Mouse (Mus musculus) liver, adult 2 months (tissue): Measurements from ENCODE around the gene Fbxo21. TPM values are rescaled to one million over a fixed set of nuclear protein-coding genes. Genes with fewer than 3 reads are reported as not detected.

Experiments used
- DNase-seq: peaks from one replicate; pipeline ENCODE4 v3.0.0-alpha.2; 2011; ENCODE audit warnings: low read depth, low spot score; ENCODE audit errors: extremely low read depth
- H3K27ac ChIP-seq: fragments of 200-500 bp; replicated peaks from 2 replicates; pipeline ENCODE4 v1.5.1; 2012; ENCODE audit warnings: low read depth, mild to moderate bottlenecking, control low read depth, inconsistent platforms, low read length; ENCODE audit not compliant: insufficient read depth
- H3K27me3 ChIP-seq: fragments of 200-500 bp; 2 replicates; pipeline ENCODE4 v1.6.1; 2012; ENCODE audit warnings: mild to moderate bottlenecking, moderate library complexity, low read length, inconsistent platforms; ENCODE audit not compliant: control insufficient read depth, insufficient read depth
- H3K36me3 ChIP-seq: fragments of 200-500 bp; 2 replicates; pipeline ENCODE4 v1.6.1; 2012; ENCODE audit warnings: low read length, inconsistent platforms; ENCODE audit not compliant: control insufficient read depth, insufficient read depth
- H3K4me1 ChIP-seq: fragments of 200-500 bp; 2 replicates; pipeline ENCODE4 v1.6.1; 2011; ENCODE audit warnings: low read length; ENCODE audit not compliant: control insufficient read depth, insufficient read depth
- H3K4me3 ChIP-seq: fragments of 200-500 bp; 2 replicates; pipeline ENCODE4 v1.5.1; 2011; ENCODE audit warnings: low read depth, mild to moderate bottlenecking, control low read depth, low read length, moderate library complexity; ENCODE audit not compliant: insufficient read depth
- H3K79me2 ChIP-seq: fragments of 200-500 bp; 2 replicates; pipeline ENCODE4 v1.6.1; 2012; ENCODE audit warnings: inconsistent platforms, mild to moderate bottlenecking, low read length, moderate library complexity; ENCODE audit not compliant: control insufficient read depth, insufficient read depth
- H3K9ac ChIP-seq: fragments of 200-500 bp; 2 replicates; pipeline ENCODE4 v1.6.1; 2012; ENCODE audit warnings: low read depth, mild to moderate bottlenecking, control low read depth, inconsistent platforms, low read length
- CTCF ChIP-seq: fragments of 200-500 bp; IDR thresholded peaks from 2 replicates; pipeline ENCODE4 v1.5.1; 2011; ENCODE audit warnings: low read depth, low read length, control low read depth
- POLR2A ChIP-seq: fragments of 200-500 bp; IDR thresholded peaks from 2 replicates; pipeline ENCODE4 v1.6.1; 2011; ENCODE audit warnings: low read length, control low read depth; ENCODE audit not compliant: insufficient read depth; ENCODE audit errors: extremely low read depth
- WGBS: fragments of 180-500 bp; shearing (Covaris S2); methylation state at CpG from one replicate; pipeline ENCODE4 v1.1.7; 2018; 5-methylcytosine and 5-hydroxymethylcytosine counted together
- polyA plus RNA-seq: library from polyadenylated mRNA; depleted of rRNA; stranded (reverse); fragments of >200 nt; gene quantifications from 2 replicates; pipeline ENCODE4 v1.2.3, GENCODE M21; 2012
- total RNA-seq: library from RNA; depleted of rRNA; stranded (reverse); fragments of >200 nt; gene quantifications from 2 replicates; pipeline ENCODE4 v1.2.3, GENCODE M21; 2014

The Fbxo21 gene
- total and polyA plus RNA-seq, 2 experiments: 55.8 to 79.0 TPM

DNA sequence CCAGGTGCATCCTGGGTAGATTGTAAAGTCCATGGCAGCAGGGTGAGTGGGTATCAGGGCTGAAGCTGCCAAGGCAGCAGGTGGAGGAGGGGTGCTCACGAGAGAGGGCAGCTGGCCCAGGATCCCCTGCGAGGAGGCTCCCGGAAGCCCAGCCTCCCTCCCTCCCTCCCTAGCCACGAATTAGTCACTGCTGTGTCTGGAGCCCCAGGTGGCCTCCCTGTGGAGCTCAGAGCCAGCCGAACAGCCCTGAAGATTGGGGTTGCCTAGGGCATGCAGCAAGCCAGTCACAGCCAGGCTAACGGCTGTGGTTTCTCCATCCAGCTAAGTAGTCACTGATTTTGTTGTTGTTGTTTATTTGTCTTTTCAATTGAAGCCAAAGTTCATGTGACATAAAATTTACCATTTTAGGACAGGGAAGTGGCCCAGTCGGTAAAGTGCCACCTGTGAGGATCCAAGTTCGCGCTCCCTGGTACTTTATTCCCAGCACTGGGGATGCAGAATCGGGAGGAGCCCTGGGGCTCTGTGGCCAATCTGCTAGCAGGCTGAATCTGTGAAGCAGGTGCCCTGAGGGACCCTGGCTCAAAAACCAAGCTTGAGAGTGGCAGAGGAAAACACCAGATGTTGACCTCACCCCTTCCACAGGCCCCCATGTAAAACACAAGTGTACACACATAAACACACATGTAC, 61.4 kb downstream of the Fbxo21 start:
- WGBS: 16% methylated on average over 10 of the region's 10 CpGs
- H3K27ac ChIP-seq: no peak overlapping the region
- DNase-seq: no peak
- no peaks in the 10 kb centered on the region for H3K36me3 ChIP-seq
- no peaks in the 10 kb centered on the region for H3K79me2 ChIP-seq
- H3K27me3 ChIP-seq: no peaks in the 10 kb centered on the region
- no peaks in the 10 kb centered on the region for H3K4me1 ChIP-seq
- TF ChIP-seq POLR2A (no peak), CTCF (no peak)
- H3K9ac ChIP-seq: no peak overlapping the region
- no peak overlapping the region for H3K4me3 ChIP-seq

DNA sequence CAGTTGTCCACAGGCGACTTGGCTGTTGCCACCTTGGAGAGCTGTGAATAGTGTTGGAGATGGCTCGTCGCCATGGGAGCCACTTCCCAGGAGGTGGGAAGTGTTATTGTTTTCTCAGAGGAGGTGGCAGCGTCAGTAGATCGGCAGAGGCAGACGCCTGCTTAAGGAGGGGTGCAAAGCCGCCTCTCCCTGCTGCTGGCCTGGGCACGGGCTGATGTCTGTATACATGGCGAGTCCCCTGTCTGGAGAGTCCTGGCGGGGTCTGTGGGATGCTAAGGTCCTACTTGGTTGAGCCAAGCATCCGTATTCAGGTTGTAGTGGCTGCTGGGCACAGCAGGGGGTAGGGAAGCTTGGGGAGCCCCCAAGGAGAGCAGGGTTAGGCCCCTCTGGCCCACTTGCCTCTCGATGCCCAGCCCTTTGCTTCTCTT, 62.7 kb downstream of the Fbxo21 start:
- no peak overlapping the region for H3K9ac ChIP-seq
- no peak overlapping the region for H3K4me3 ChIP-seq
- H3K36me3 ChIP-seq: no peaks in the 10 kb centered on the region
- TF ChIP-seq POLR2A: no peak
- no peak for TF ChIP-seq CTCF
- WGBS: 59% methylated on average over 12 of the region's 12 CpGs
- H3K79me2 ChIP-seq: no peaks in the 10 kb centered on the region
- H3K27ac ChIP-seq: no peak overlapping the region
- H3K27me3 ChIP-seq: no peaks in the 10 kb centered on the region
- H3K4me1 ChIP-seq: no peaks in the 10 kb centered on the region
- no peak for DNase-seq

DNA sequence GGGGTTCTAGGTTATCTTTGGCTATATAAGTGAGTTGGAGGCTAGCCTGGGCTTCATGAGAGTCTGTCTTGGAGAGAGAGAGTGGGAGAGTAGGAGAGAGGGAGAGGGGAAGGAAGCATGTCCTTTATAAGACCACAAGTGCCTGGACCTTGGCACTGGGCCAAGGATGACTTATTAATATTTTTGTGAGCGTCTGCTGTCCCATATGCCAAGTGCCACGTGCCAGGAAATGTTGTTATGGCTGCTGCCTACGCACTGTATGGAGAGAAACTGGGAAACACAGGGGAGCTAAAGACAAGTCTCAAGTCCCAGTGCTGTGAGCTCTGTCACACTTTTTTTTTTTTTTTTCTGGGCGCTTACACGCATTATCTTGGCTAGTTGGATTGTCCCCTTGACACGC, 66.1 kb downstream of the Fbxo21 start:
- Histone ChIP-seq H3K4me3 (no peak overlapping the region), H3K9ac (no peak overlapping the region), H3K36me3 (no peaks in the 10 kb centered on the region), H3K79me2 (no peaks in the 10 kb centered on the region), H3K4me1 (no peaks in the 10 kb centered on the region), H3K27ac (no peak overlapping the region), H3K27me3 (no peaks in the 10 kb centered on the region)
- no peak for TF ChIP-seq CTCF
- TF ChIP-seq POLR2A: no peak
- no peak for DNase-seq
- WGBS: 80% methylated on average over 6 of the region's 6 CpGs

DNA sequence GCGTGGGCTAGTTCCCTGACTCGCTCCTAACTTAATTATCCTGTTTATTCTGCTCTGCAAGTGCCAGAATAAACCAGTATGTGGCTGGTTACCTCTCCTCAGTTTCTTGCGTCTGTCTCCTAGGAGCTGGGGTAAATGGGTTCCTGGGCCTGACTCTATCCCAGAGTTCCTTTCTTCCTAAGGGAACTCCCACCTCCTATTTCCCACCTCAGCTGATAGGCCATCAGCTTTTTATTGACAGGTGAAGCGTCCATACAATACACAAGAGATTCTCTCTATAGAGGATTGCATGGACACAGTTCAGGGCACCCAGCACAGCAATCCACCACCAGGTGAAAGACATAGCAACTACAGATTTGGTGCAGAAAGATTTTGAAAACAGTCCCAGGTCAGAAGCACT, 67.2 kb downstream of the Fbxo21 start:
- Histone ChIP-seq H3K4me3 (no peak overlapping the region), H3K27ac (no peak overlapping the region), H3K9ac (no peak overlapping the region), H3K27me3 (no peaks in the 10 kb centered on the region), H3K36me3 (no peaks in the 10 kb centered on the region), H3K4me1 (no peaks in the 10 kb centered on the region), H3K79me2 (no peaks in the 10 kb centered on the region)
- no peak for TF ChIP-seq POLR2A
- TF ChIP-seq CTCF: no peak
- DNase-seq: no peak
- WGBS: 89% methylated on average over 4 of the region's 4 CpGs

DNA sequence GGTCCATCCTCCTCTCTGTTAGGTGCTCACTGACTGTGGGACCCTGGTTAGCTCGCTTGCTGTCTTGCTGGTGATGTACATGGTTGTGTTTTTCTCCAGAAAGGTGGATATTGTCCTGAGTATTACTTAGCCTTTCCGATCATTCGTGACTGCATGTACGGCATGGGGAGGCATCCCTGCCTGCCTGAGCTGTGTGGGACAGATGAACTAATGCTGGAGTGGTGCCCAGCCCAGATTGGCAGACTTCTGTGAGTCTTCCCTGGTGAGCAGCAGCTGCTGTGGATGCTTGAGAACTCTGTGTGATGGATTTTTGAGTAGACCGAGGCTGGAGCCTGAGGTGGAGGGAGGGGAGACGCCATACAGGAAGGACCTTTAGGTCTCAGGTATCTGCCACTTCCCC, 68.4 kb downstream of the Fbxo21 start:
- no peaks in the 10 kb centered on the region for H3K79me2 ChIP-seq
- no peak overlapping the region for H3K9ac ChIP-seq
- H3K27me3 ChIP-seq: no peaks in the 10 kb centered on the region
- TF ChIP-seq CTCF (no peak), POLR2A (no peak)
- no peaks in the 10 kb centered on the region for H3K36me3 ChIP-seq
- DNase-seq: no peak
- H3K27ac ChIP-seq: no peak overlapping the region
- WGBS: 89% methylated on average over 6 of the region's 6 CpGs
- no peaks in the 10 kb centered on the region for H3K4me1 ChIP-seq
- no peak overlapping the region for H3K4me3 ChIP-seq

DNA sequence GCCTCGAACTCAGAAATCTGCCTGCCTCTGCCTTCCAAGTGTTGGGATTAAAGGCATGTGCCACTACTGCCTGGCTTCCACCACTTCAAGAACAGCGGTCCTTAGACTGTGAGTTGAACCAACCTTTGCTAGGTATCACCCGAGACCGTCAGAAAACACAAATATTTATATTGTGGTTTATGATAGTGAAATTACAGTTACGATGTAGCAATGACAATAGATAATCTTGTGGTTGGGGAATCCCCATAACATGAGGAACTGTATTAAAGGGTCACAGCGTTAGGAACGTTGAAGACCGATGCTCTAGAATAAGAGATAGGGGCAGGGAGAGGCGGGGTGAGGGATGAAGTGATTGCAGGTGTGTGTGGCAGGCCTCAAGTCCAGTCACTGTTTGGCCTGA, 68.9 kb downstream of the Fbxo21 start:
- Histone ChIP-seq H3K9ac (no peak overlapping the region), H3K79me2 (no peaks in the 10 kb centered on the region), H3K36me3 (no peaks in the 10 kb centered on the region), H3K4me1 (no peaks in the 10 kb centered on the region), H3K4me3 (no peak overlapping the region), H3K27ac (no peak overlapping the region), H3K27me3 (no peaks in the 10 kb centered on the region)
- TF ChIP-seq CTCF: no peak
- TF ChIP-seq POLR2A: no peak
- 83% methylated on average over 9 of the region's 9 CpGs for WGBS
- no peak for DNase-seq
